In genomic region chr7:132786011-132786410, GRCm38 (mm10) we compare ENCODE assay signal across 8 mouse cellular contexts. TPM values are rescaled to one million over a fixed set of nuclear protein-coding genes. Genes with fewer than 3 reads are reported as not detected.
DNase-seq lines count a peak whose midpoint lies in the region; ATAC-seq and TF ChIP-seq lines count a peak whose summit lies in the region.

No protein-coding gene starts in this region.

- intact Hi-C loops in gastrocnemius, adult 2 months (cut with DNase I) = no loop called here
- intact Hi-C loops in gastrocnemius, postnatal 14 days (cut with DNase I; ENCODE audit: low total_unique reads) = no loop called here

- DNase-seq in gastrocnemius, adult 2 months = peak; percentile 56
- no peak for DNase-seq in gastrocnemius, postnatal 14 days
- peak; percentile 51 for DNase-seq in lung, postnatal 10 days
- DNase-seq in lung, adult 18-20 months = no peak
- DNase-seq in splenic B cell, adult 2 months (ENCODE audit: low read depth, low spot score) = peak; percentile 17
- no peak for DNase-seq in adrenal gland, postnatal 25 days
- no peak for DNase-seq in embryo, embryonic 11 days

- H3K4me2 ChIP-seq in intestine, embryonic 16.5 days (ENCODE audit: low read depth, low read length) = 0 out of 2 replicates have a peak overlapping the region, but pooled peaks have one; percentile 0

- H3K27ac ChIP-seq in gastrocnemius, adult 2 months = peak overlapping the region; percentile 86
- H3K27ac ChIP-seq in intestine, embryonic 16.5 days (ENCODE audit: low read length) = peak overlapping the region; percentile 71

- H3K36me3 ChIP-seq in intestine, embryonic 16.5 days (ENCODE audit: control insufficient read depth, insufficient read depth, low read length) = no peaks in the 10 kb centered on the region
- no peaks in the 10 kb centered on the region for H3K36me3 ChIP-seq in splenic B cell, adult 2 months (ENCODE audit: control insufficient read depth, insufficient read depth, low read length, poor library complexity, severe bottlenecking)

- ATAC-seq in intestine, embryonic 16.5 days = peak; percentile 49; the same call in 1 of the 2 replicates

- no peaks in the 10 kb centered on the region for H3K27me3 ChIP-seq in intestine, embryonic 16.5 days (replicated peaks; ENCODE audit: control insufficient read depth, insufficient read depth, low read length)
- H3K27me3 ChIP-seq in splenic B cell, adult 2 months (ENCODE audit: control insufficient read depth, insufficient read depth, low read length, poor library complexity, severe bottlenecking) = no peaks in the 10 kb centered on the region

- no peak overlapping the region for H3K9ac ChIP-seq in intestine, embryonic 16.5 days (ENCODE audit: low read depth, low read length)

- no peaks in the 10 kb centered on the region for H3K9me3 ChIP-seq in intestine, embryonic 16.5 days (ENCODE audit: control insufficient read depth, low read length)

- TF ChIP-seq CTCF in gastrocnemius, adult 2 months (IDR thresholded peaks at IDR 0.05) = no peak

- H3K4me1 ChIP-seq in intestine, embryonic 16.5 days (ENCODE audit: control insufficient read depth, insufficient read depth, low read length) = peaks cover 54% of the 10 kb centered on the region

- WGBS in intestine, embryonic 16.5 days = 30% methylated on average over 7 of the region's 7 CpGs

- peak overlapping the region; percentile 16; the same call in 1 of the 2 replicates for H3K4me3 ChIP-seq in gastrocnemius, adult 2 months
- H3K4me3 ChIP-seq in intestine, embryonic 16.5 days (ENCODE audit: low read length) = no peak overlapping the region

RNA-seq across cellular contexts. Expression of gene Fam53b, which starts 27.7 kb away (rescaled TPM):
- total RNA-seq in gastrocnemius, adult 2 months (2021) = 10 to 100 TPM; 15.3 to 27.4 TPM
- total RNA-seq in gastrocnemius, postnatal 14 days (2021) = 10 to 100 TPM; 19.5 to 24.1 TPM
- polyA plus RNA-seq in intestine, embryonic 16.5 days (2015; fragmentation: Nextera tagmentation; extraction: Ambion mirVana) = 22.2 and 23.7 TPM in 2 replicates
- total RNA-seq in adrenal gland, postnatal 25 days (2021) = 86.3 and 107 TPM in 2 replicates

Comparison
In these comparisons a context has a peak if more than half of its experiments do, and no peak if none do; other contexts are left out.
1. DNase-seq: peak in gastrocnemius, adult 2 months (single experiment), lung, postnatal 10 days (single experiment) and splenic B cell, adult 2 months (single experiment); none in gastrocnemius, postnatal 14 days (single experiment), lung, adult 18-20 months (0 of 2), adrenal gland, postnatal 25 days (single experiment) and embryo, embryonic 11 days (single experiment).